Mouse (Mus musculus) ES-Bruce4 (cell line): ENCODE results near the gene Thy1. TPM values are rescaled to one million over a fixed set of nuclear protein-coding genes. Genes with fewer than 3 reads are reported as not detected.
A peak's percentile ranks its signal among the peaks of the same experiment; 100 is the strongest.

ENCODE experiments used
- H3K27ac ChIP-seq: 2 replicates; pipeline ENCODE4 v1.5.1; 2012; ENCODE audit warnings: low read length, inconsistent platforms; ENCODE audit not compliant: insufficient read depth
- H3K27me3 ChIP-seq: 2 replicates; pipeline ENCODE4 v1.6.1; 2012; ENCODE audit warnings: mild to moderate bottlenecking, low read length, inconsistent platforms; ENCODE audit not compliant: control insufficient read depth, poor library complexity, insufficient read depth, severe bottlenecking
- H3K36me3 ChIP-seq: 2 replicates; pipeline ENCODE4 v1.6.1; 2012; ENCODE audit warnings: inconsistent platforms, mild to moderate bottlenecking, low read length, moderate library complexity; ENCODE audit not compliant: control insufficient read depth, poor library complexity, insufficient read depth, severe bottlenecking
- H3K4me1 ChIP-seq: one replicate; pipeline ENCODE4 v1.8.1; 2011; ENCODE audit warnings: low read length; ENCODE audit not compliant: control insufficient read depth, insufficient read depth
- H3K4me3 ChIP-seq: 2 replicates; pipeline ENCODE4 v1.5.1; 2011; ENCODE audit warnings: low read depth, mild to moderate bottlenecking, low read length
- H3K9ac ChIP-seq: 2 replicates; pipeline ENCODE4 v1.6.1; 2012; ENCODE audit warnings: low read depth, mild to moderate bottlenecking, inconsistent platforms; ENCODE audit not compliant: poor library complexity, severe bottlenecking
- H3K9me3 ChIP-seq: replicated peaks from 2 replicates; pipeline ENCODE4 v1.6.1; 2012; ENCODE audit warnings: mild to moderate bottlenecking, low read length, inconsistent platforms; ENCODE audit not compliant: control insufficient read depth, poor library complexity, insufficient read depth, severe bottlenecking
- CTCF ChIP-seq: IDR thresholded peaks from one replicate; pipeline ENCODE4 v1.8.1; 2011; ENCODE audit warnings: low read depth, low read length
- EP300 ChIP-seq: IDR thresholded peaks from 2 replicates; pipeline ENCODE4 v1.6.1; 2011; ENCODE audit warnings: low read depth, low read length; ENCODE audit not compliant: insufficient read depth
- POLR2A ChIP-seq: IDR thresholded peaks from one replicate; pipeline ENCODE4 v1.8.1; 2011; ENCODE audit warnings: low read length; ENCODE audit not compliant: insufficient read depth
- polyA plus RNA-seq: library from polyadenylated mRNA; stranded (reverse); fragments of >200 nt; gene quantifications from 2 replicates; pipeline ENCODE4 v1.2.4, GENCODE M21; 2011; ENCODE audit warnings: low read depth; ENCODE audit not compliant: missing spikeins, insufficient read depth, insufficient read length

Gene Thy1
- polyA plus RNA-seq, 1 experiment, result 15.4 TPM

- H3K36me3 ChIP-seq, result no peaks in the 10 kb centered on the region
- no peaks in the 10 kb centered on the region for H3K9me3 ChIP-seq
- no peaks in the 10 kb centered on the region for H3K4me1 ChIP-seq
- TF ChIP-seq POLR2A, result no peak
- TF ChIP-seq EP300, result no peak
- no peak for TF ChIP-seq CTCF
- H3K27ac ChIP-seq, result no peak overlapping the region
- H3K9ac ChIP-seq, result no peak overlapping the region
- no peaks in the 10 kb centered on the region for H3K27me3 ChIP-seq
- H3K4me3 ChIP-seq, result no peak overlapping the region
Measured at GRCm38 (mm10) chr9:44094737-44095136, 51.6 kb downstream of the Thy1 start.

GRCm38 (mm10) chr9:44095781-44096180 is 52.6 kb downstream of the Thy1 start:
- no peak for TF ChIP-seq CTCF
- TF ChIP-seq POLR2A, result no peak
- no peak for TF ChIP-seq EP300
- H3K4me3 ChIP-seq, result no peak overlapping the region
- H3K4me1 ChIP-seq, result no peaks in the 10 kb centered on the region
- H3K27me3 ChIP-seq, result no peaks in the 10 kb centered on the region
- H3K9ac ChIP-seq, result no peak overlapping the region
- no peak overlapping the region for H3K27ac ChIP-seq
- no peaks in the 10 kb centered on the region for H3K36me3 ChIP-seq
- no peaks in the 10 kb centered on the region for H3K9me3 ChIP-seq

- Histone ChIP-seq H3K27me3 (no peaks in the 10 kb centered on the region), H3K9ac (no peak overlapping the region), H3K27ac (no peak overlapping the region), H3K36me3 (no peaks in the 10 kb centered on the region), H3K4me1 (no peaks in the 10 kb centered on the region), H3K9me3 (no peaks in the 10 kb centered on the region), H3K4me3 (no peak overlapping the region)
- TF ChIP-seq EP300, result 0 out of 2 replicates have a peak, but pooled peaks have one; percentile 41
- TF ChIP-seq POLR2A, result no peak
Measured at GRCm38 (mm10) chr9:44096536-44096935, 53.4 kb downstream of the Thy1 start.

Other genes starting within 250 kb of the Thy1 start
- gene Usp2, start 23.6 kb downstream of the Thy1 start, polyA plus RNA-seq, result 9.6 and 14.2 TPM in 2 replicates
- not detected in 2 replicates for gene Mfrp, start 58.3 kb downstream of the Thy1 start, polyA plus RNA-seq
- not detected in 2 replicates for gene C1qtnf5, start 63.9 kb downstream of the Thy1 start, polyA plus RNA-seq
- gene Gm49380, start 70.1 kb downstream of the Thy1 start, polyA plus RNA-seq, result 0.49 and 0.67 TPM in 2 replicates
- 34.1 and 34.3 TPM in 2 replicates for gene Rnf26, start 70.1 kb downstream of the Thy1 start, polyA plus RNA-seq
- gene Mcam, start 91.1 kb downstream of the Thy1 start, polyA plus RNA-seq, result 57.6 and 58.0 TPM in 2 replicates
- 58.8 and 62.0 TPM in 2 replicates for gene Cbl, start 190.7 kb downstream of the Thy1 start, polyA plus RNA-seq
- not detected in 2 replicates for gene Ccdc153, start 197.3 kb downstream of the Thy1 start, polyA plus RNA-seq
- not detected in 2 replicates for gene Pdzd3, start 208.1 kb downstream of the Thy1 start, polyA plus RNA-seq
- 1.6 and 2.3 TPM in 2 replicates for gene Nlrx1, start 225.2 kb downstream of the Thy1 start, polyA plus RNA-seq
- 0.62 and 1.3 TPM in 2 replicates for gene Abcg4, start 245.2 kb downstream of the Thy1 start, polyA plus RNA-seq